Mouse (Mus musculus): ENCODE results near the gene Brd1.

DNA sequence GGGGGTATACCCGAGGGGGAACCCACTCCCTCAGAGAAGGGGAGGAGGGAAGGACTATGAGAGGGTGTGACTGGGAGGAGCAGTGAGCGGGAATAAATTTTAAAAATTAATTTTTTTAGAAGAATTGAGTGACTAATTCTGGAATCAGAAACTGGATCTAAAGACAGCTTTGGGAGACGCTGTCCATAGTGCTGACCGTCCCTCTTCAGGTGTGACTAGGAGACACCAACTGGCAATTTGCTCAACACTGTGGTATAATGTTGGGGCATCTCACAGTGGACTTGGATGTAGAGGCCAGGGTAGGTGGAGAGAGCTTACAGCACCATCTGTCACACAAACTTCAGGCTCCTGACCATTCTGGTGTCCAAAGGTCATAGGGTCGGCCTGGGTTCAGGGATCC lies 82.0 kb downstream of the Brd1 start:
- no peak for TF ChIP-seq CTCF (conservative IDR thresholded peaks at IDR 0.05; ENCODE audit: low read length)
- no peak for TF ChIP-seq POU5F1 (IDR thresholded peaks at IDR 0.05; ENCODE audit: borderline replicate concordance, low read length)
- no peak for TF ChIP-seq NANOG (IDR thresholded peaks at IDR 0.05; ENCODE audit: borderline replicate concordance, low read length)
